Mouse (Mus musculus): ENCODE data around the gene Cyp11a1.

The Cyp11a1 gene

DNA sequence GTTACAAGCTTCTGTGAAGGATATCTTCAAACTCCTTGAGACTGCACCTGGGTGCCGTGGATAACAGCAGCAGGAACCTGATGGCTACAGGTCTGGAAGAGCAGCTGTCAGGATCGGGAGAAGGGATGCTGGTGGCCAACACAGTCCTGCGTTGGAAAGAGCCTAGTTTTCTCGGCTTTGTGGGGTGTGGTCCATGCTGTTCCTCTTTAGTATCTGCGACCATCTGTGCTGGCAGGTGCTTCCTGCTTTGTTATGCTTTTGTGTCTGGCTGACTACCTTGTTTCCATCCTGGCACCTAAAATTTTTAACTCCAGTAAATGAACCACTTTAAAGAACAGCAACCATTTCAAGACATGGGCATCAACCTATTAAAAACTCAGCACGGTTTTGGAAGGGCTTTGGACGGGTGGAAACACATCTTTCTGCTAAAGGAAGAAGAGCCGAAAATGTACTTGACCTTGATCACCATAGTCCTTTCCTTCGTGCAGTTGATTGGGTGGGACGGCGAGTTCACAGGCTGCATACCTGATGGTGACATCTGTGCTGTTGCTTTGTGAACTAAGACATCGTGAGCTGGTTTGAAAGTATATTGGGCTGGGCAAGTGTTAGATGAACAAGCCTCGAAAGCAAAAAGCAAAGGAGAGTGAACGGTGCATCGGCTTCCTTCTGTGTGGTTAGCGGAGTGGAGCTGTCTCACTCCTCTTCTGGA, at the start of gene Cyp11a1:
Cyp11a1 (plus strand) TSS at position 659 of the 709 bp plus-strand sequence.
- no peak for DNase-seq (ENCODE audit: low spot score)

DNA sequence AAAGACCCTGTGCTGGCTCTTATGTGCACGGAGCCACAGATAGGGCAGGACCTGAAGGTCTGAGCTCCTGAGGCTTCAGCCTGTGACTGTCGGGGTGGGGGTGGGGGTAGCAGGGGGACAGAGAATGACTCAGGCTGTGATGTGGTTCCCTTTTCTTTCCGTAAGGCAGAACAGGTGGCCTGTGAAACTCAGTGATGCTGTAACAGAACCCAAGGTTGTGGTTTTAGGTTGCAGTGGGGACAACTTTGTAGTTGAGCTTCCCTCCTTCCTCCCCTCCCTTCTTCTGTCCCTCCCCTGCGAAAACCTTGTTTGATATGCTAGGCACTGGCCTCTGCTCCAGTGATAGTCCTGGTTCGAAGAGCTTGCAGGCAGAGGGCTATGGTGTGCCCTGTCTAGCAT, 49.4 kb upstream of the Cyp11a1 start:
- peak; percentile 80 for DNase-seq (ENCODE audit: low spot score)

DNA sequence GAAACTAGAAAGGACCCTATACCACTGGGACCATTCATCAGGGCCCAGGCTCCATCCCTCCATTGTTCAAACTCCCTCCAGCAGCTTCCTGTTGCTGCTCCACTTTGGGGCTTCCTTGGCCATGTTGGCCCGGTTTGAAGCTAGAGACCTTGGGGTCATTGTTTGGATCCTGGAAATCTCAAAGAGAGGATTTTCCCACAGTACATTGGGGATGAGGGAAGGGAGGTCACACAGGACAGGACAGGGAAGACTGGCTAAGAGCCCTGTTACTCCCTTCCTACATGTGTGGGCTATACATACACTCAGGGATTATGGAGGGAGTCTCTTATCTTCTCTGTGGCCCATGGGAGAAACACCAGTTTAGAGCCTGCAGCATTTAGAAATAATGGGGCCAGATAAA, 47.6 kb upstream of the Cyp11a1 start:
- no peak for DNase-seq (ENCODE audit: low spot score)

DNA sequence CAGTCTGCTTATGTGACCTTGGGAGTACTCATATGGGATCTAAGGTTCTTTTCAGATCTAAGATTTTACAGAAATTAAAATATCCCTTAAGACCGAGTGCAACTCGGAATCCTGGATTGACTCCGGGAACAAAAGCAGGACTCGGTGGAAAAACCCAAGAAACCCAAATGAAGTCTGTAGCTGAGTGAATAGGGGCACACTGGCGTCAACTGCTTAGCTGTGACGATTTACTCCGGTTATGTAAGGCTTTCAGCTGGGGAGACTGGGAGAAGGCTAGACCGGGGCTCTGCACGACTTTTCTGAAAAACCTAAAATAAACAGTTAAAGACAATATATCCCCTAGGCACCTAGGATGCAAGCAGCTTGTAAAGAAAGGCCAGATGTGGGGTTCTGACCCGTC, 46.8 kb upstream of the Cyp11a1 start:
- no peak for DNase-seq (ENCODE audit: low spot score)

DNA sequence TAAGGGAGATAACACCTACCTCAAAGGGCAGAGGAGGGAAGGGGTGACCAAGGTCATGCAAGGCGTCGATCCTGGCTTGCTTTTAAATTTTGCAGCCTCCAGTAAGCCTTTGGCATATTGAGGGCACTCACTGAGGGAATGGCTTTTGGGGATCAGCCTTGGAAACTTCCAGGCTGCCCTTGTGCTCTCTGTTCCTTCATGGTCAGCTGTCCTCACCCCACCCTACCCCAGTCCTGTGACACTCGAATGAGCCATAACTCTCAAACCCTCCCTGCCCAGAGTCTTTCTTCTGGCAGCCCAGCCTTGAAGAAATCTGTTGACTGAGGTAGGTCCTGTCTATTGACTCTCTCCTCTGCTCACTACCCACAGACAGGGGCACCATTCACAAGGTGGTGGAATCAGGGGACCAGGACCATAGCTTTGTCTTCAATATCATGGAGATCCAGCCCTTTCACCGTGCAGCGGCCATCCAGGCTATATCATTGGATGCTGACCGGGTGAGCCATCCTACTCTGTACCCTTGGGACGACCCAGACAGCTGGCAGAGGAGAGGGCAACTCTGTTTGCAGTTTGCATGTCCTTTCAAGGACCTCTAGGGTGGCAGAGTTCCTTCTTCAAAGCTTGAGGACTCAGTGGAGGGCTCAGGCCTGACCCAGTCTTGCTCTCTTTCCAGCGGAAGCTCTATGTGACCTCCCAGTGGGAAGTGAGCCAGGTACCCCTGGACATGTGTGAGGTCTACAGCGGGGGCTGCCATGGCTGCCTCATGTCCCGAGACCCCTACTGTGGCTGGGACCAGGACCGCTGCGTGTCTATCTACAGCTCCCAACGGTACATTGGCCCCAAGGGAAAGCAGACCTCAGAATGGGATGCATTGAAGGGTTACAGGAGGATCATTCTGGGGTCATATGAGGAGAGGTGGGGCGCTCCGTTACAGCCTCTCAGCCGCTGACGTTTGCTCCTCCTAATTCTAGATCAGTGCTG, 46.0 kb upstream of the Cyp11a1 start:
- DNase-seq (ENCODE audit: low spot score): no peak

DNA sequence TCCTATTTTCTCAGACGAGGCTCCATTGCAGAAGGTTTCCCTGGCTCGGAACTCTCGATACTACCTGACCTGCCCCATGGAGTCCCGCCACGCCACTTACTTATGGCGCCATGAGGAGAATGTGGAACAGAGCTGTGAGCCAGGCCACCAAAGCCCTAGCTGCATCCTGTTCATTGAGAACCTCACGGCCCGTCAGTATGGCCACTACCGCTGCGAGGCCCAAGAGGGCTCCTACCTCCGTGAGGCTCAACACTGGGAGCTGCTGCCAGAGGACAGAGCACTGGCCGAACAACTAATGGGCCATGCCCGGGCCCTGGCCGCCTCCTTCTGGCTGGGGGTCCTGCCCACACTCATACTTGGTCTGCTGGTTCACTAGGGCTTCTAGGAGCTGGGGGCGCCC, 45.0 kb upstream of the Cyp11a1 start:
- DNase-seq (ENCODE audit: low spot score): no peak

DNA sequence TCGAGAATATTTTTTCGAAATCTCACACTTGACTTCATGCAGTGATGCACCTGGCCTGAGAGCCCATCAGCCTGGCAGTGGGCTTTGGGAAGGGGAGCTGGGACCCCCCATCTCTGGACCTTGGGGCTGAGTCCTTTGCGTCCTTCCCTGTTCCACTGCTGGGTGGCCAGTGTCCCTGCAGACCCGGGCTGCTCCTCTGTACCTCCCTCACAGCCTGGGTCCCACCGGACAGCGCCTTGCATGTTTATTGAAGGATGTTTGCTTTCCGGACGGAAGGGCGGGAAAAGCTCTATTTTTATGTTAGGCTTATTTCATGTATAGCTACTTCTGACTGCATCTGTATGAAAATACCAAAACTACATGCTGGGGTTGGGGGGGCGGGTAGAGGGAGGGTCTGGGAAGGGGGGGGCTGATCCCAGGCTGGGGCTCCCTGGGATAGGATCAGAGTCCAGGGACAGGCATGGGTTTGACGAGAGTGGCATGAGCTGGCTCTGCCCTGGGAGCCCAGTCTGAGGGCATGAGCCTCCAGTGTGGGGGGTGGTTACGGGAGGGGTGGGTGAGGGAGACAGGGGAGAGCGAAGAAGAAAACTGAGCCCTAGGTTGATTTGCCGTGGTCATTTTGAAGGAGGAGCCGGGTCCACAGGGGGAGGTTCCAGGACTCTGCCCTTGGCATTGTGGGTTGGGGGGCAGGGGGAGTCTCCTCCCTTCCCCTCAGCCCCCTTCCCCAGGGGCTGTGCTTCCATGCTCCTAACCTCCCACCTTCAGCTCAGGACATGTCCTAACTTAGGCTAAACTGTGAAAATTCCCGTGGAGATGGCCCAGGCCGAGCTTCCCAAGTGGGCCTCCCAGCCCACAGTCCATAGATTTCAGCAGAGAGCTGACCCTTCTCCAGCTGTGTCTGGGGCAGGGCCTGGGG, 44.1 kb upstream of the Cyp11a1 start:
- no peak for DNase-seq (ENCODE audit: low spot score)

DNA sequence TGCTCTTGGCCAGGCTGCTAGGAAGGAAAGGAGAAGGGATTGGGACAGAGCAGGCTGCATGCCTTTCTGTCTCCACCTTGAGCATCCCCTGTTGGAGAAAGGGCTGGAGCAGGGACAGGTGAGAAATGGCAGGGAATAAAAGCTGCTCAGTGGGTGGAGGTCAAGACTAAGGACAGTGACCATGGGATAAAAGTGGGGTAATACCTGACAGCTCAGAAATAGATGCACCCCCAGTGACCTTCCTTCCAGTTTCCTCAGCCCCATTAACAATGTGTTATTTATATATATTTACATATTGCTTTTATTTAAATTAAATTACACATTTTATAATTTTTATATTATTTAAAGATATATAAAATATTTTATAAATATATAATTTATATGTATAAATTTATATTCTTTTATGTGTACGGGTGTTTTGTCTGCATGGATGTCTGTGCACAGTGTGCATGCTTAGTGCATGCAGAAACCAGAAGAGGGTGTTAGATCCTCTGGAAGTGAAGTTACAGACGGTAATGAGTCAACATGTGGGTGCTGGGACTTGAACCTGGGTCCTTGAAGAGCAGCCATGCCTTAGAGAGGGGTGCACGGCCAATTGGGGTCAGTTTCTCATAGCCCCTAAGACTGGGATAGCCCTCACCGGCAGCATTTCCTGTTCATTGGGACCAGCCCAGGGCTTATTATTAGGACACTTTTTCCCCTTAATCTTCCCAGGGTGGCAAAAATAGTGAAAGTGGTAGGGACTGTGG, 42.8 kb upstream of the Cyp11a1 start:
- DNase-seq (ENCODE audit: low spot score): no peak

DNA sequence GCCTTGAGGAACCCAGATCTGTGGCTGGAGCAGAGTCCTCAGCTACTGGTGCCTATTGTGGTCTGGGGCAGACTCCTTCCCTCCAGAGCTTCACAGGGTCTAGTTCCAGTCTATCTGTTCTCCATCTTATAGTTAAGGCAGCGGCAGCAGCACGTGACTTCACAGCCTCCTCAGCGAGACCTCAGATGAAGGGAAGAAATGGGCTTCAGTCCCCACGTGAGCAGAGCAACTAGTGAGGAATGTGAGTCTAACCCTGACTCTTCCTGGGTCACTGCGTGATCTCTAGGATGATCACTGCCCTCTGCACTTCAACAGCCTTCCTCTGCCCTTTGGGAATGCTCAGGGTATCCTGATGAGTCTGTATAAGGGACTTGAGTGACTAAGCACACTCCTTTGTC, 42.2 kb upstream of the Cyp11a1 start:
- DNase-seq (ENCODE audit: low spot score): no peak

DNA sequence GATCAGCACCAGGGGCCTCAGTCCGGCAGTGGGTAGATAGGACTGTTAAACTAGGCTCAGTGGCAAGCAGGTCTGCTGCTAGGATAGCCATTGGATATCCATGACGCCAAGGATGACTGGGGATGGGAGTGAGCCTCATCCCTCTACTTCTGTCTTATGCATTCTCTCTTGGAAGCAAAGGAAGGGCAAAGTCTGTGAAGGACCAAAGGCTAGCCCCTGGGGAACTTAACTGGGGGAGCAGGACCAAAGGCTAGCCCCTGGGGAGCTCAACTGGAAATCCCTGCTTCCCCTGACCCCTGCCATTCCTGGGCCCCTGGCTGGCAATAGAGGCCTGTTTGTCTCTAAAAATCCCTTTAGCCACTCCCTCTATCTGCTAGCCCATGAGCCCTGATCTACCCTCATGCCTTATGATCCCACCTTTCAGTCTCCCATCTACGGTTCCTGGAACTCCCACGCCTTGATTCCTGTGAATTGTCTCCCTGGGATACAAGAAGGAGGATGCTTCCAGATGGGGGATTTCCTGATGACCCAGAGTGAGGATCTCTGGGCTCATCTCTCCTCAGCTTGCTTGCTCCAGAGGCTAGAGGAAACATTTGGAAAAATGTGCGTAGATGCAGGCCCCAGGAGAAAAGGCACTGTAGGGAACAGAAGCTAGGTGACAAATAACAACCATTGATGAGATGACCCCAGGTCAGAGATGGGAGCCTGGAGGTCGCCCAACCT, 41.5 kb upstream of the Cyp11a1 start:
- no peak for DNase-seq (ENCODE audit: low spot score)

DNA sequence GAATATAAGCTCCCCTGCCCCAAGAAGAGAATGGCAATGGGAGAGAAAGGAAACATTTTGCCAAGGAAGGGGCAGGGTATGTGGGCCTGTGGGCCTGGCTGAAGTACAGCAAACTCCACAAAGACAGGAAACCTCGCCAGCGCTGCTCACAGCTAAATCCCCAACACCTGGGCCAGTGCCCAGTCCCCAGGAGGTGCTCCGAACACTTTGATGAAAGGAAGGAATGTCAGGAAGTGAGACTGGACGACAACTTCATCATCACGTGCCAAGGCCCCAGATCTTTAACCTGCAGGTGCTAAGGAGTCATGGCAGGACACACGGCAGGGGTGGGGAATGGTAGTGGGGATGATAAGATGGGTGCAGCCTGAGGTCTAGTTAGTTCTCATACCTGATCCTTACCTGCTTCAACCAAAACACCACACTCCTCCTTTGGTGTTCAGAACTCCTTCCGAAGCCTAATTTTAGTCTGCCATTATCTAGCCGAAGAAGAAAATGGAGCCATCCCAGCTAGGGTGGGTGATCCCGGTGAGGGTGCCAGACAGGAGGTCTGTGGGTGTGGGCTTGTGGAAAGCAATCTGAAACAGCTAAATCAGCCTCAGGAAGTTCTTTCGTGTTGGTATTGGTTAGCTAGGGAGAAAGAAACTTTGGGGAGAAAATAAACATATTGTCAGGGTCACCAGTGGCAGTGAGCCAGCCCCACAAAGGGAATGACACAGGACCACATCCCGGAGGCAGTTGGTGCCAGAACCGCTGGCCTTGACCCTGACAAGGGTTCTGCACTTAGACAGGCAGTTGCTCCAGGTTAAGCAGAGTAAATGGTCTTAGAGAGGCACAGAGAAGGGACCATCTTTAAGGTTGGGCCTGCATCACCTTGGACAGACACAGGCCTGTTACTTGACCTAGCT, 40.7 kb upstream of the Cyp11a1 start:
- DNase-seq (ENCODE audit: low spot score): no peak

DNA sequence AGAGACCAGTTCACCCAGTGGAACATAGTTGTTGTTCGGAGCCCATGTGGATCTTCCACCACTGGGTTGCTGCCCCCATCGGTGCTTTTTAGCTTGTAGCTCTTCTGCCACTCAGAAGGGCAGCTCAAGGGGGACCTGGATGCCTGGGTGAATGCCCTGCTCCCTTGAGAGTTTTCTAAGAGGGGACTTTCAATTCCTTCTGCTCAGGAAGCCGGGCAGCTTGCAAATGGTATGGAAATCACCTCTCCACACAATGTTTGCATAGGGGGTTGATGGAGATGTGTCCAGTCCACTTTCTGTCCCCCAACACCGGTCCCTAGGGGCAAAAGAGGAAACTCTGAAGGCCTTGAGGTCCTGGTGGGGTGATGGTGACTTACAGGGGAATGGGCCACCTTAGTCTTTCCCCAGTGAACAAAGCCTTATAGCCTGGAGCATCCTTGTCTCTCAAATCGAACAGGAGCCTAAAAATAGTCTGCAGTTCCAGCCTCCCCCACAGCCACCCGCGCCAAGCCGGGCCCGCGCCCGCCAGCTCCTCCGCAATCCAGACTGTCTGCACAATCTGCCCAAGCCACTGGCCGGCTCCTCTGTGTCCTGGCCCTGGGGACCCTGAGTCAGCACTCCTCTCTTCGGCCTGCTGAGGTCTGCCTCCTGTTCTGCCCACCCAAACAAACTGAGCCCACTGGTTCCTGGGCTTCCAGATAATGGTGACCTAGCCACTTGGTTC, 38.8 kb upstream of the Cyp11a1 start:
- DNase-seq (ENCODE audit: low spot score): no peak

DNA sequence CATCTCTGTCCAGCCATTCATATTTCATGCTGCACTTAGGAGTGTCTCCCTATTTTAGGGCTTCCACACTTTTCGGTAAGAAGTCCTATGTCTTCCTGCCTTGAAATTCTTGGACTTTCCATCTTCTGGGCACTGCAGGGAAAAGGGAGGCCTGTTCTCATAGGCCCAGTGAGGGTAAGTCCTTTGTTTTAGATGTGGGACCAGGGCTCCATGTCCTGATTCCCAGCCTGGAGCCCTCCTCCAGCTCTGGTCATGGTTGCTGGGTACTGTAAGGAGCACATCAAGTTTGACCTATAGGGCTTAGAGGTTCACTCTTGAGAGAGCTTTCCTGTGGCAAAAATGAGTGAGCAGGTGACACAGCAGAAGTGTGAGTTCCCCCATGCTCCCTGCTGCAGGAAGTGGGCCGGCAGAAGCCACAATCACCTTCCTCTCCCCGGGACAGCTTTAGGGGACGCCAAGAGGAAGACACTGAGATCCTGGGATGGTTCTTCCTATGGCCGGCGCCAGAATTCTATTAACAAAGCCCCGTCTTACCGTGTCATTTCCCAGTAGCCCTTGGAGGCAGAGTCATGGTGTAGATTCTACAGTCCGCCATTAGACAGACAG, 37.9 kb upstream of the Cyp11a1 start:
- DNase-seq (ENCODE audit: low spot score): no peak

DNA sequence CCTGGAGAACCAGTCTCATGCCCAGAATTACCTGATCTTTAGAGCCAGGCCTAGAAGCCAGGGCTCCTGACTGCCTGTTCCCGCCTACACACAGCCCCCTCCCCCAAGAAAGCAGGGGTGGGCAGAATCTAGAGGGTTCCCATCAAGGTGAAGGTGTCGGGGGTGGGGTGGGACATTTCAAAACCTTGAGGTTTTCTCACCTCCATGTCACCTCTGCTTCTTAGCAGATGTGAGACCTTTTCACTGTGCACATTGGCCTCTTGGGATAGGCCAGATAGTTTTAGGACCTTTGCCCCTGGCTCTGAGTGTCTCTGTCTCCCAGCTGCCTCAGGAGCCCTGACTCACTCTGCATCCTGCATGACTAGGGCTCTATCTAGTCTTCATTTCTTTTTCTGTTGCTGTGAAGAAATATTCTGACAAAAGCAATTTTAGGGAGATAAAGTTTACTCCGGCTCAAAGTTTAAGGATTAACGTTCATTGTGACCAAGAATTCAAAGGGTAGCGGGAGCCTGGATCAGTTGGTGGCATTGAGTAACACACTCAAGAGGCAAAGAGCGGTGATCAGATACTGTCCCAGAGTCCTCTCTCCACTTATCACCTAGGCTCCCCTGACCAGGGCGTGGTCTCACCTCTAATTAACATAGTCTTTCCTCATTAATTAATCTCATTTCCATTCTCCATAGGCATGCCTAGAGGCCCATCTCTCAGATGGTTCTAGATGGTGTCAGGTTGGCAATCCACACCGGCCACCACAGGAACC, 37.2 kb upstream of the Cyp11a1 start:
- DNase-seq (ENCODE audit: low spot score): no peak

DNA sequence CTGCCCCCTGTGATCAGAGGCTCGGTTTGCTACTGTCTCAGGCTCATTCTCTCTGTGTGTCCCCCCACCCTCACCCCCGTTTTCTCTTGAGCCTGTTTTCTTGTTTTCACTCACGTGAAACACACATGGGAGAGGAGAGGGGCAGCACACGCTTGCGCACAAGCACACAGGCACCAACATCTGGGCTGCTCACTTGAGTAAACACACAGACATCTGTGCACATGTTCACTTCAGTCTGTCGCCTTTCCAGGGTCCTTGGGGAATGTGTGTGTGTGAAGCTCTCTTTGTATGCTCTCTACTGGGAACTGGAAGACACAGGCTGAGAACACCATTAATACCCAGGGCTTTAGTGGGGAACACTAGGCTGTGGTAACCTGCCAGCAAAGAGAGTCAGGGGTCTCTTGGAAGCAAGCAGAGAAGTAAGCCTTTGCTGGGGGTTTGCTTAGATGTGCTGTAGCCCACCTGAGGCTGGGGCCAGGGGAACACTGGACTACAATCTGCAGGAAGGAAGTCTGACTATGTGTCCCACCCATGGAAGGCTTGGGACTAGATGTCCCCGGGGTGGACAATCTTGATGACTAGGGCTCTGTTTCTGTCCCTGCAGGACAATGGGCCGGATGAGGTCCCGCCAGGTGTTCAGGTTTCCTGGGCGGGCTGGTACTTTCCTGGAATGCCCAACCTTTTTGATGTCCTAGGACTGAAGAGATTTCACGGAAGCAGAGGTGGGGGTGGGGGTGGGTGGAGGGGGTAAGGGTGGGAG, 36.3 kb upstream of the Cyp11a1 start:
- no peak for DNase-seq (ENCODE audit: low spot score)

DNA sequence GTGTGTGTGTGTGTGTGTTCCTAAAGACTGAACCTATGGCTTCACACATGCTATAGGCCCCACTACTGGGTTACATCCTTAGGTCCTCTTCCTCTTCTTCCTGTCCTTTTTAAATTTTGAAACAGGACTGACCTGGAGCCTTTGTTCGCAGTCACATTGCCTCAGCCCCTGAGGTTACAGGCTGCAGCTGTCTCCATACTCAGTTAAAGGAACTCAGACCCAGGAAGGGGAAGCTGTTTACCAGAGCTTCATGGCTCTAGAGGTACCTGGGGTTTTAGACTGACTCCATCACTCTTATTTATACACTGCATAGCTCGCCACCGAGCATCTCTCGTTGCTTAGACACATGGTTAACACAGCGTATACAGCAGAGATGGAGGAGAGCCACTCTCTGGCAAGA, 34.8 kb upstream of the Cyp11a1 start:
- no peak for DNase-seq (ENCODE audit: low spot score)

DNA sequence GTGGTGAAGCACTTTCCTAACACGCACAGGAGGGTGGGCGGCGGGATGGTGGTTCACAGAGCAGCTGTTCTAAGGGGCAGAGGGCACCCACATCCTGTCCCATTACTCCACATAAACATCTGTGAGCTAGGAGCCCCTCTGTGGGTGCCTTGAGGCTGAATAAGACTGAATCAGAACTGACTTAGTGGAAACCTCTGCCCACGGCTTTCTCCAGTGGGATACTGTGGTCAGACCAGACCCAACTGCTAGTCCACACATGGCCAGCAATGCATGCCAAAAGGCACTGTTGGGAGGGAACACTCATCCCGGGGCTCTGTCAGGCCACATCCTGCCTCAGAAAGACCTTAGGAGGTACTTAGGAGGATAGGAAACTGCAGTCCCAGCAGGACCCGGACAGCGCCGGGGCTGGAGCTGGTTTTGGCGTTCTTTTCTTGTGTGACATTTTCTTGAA, 34.0 kb upstream of the Cyp11a1 start:
- peak; percentile 64 for DNase-seq (ENCODE audit: low spot score)

All from T-cell, adult 2 months (primary cell).